In the genomic region with DNA sequence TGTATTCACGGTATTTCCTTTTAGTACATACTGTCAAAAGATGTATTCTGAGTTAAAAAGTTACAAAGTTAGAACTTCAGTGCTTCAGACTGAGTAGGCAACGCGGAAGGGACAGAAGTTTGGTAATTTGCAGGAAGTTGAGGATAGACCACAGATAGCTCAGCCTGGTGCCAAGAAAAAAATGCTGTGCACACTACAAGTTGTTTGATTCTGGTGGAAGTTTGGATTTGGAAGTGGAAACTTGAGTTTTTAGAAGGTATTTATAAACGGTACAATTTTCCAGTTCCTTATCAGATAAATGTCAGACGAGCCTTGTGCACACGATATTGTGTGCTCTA, we compare ENCODE assay signal across 8 mouse cellular contexts. TPM values are rescaled to one million over a fixed set of nuclear protein-coding genes. Genes with fewer than 3 reads are reported as not detected.
DNase-seq lines count a peak whose midpoint lies in the region; ATAC-seq and TF ChIP-seq lines count a peak whose summit lies in the region.

No protein-coding gene starts in this region.

- H3K36me3 ChIP-seq in lung, embryonic 14.5 days (ENCODE audit: insufficient read depth), result no peaks in the 10 kb centered on the region
- H3K36me3 ChIP-seq in intestine, embryonic 14.5 days (ENCODE audit: control insufficient read depth, insufficient read depth, low read length), result no peaks in the 10 kb centered on the region
- H3K36me3 ChIP-seq in myocyte (ENCODE audit: control insufficient read depth, insufficient read depth), result no peaks in the 10 kb centered on the region

- H3K9ac ChIP-seq in lung, embryonic 14.5 days, result peak overlapping the region; percentile 87
- peak overlapping the region; percentile 90 for H3K9ac ChIP-seq in intestine, embryonic 14.5 days (ENCODE audit: low read length)

- H3K4me1 ChIP-seq in lung, embryonic 14.5 days (ENCODE audit: insufficient read depth), result peaks cover 5% of the 10 kb centered on the region; the same call in 1 of the 2 replicates
- H3K4me1 ChIP-seq in intestine, embryonic 14.5 days (replicated peaks; ENCODE audit: control insufficient read depth, insufficient read depth, low read length), result peaks cover 19% of the 10 kb centered on the region; the same call in 1 of the 2 replicates

- H3K27me3 ChIP-seq in lung, embryonic 14.5 days (ENCODE audit: insufficient read depth, low read length), result no peaks in the 10 kb centered on the region
- no peaks in the 10 kb centered on the region for H3K27me3 ChIP-seq in intestine, embryonic 14.5 days (replicated peaks; ENCODE audit: control insufficient read depth, insufficient read depth, low read length)
- no peaks in the 10 kb centered on the region for H3K27me3 ChIP-seq in myocyte (ENCODE audit: control insufficient read depth, insufficient read depth, insufficient read length)

- H3K79me2 ChIP-seq in myocyte (ENCODE audit: control insufficient read depth, insufficient read depth), result peaks cover 45% of the 10 kb centered on the region

- H3K9me3 ChIP-seq in lung, embryonic 14.5 days (ENCODE audit: low read depth, low read length), result no peaks in the 10 kb centered on the region
- no peaks in the 10 kb centered on the region for H3K9me3 ChIP-seq in intestine, embryonic 14.5 days (ENCODE audit: control insufficient read depth, low read length)

- no peak for TF ChIP-seq CTCF in lung, embryonic 14.5 days (IDR thresholded peaks at IDR 0.05; ENCODE audit: low read depth)

- TF ChIP-seq POLR2A in myocyte (IDR thresholded peaks at IDR 0.05; ENCODE audit: insufficient read length, low read depth), result no peak

- H3K27ac ChIP-seq in lung, embryonic 14.5 days (ENCODE audit: low read depth), result no peak overlapping the region
- H3K27ac ChIP-seq in intestine, embryonic 14.5 days (ENCODE audit: low read depth), result no peak overlapping the region

- DNase-seq in lung, embryonic 14.5 days, result peak; percentile 47
- no peak for DNase-seq in lung, postnatal 4 days
- peak; percentile 46 for DNase-seq in c-Kit-negative CD71-positive TER-119-positive erythroid progenitor cells, embryonic 14.5 days (ENCODE audit: low read depth, low spot score)
- no peak for DNase-seq in intestine, embryonic 14.5 days (ENCODE audit: low spot score)
- DNase-seq in urinary bladder, adult 2 months (ENCODE audit: low spot score), result no peak
- no peak for DNase-seq in frontal cortex, adult 2 months (ENCODE audit: extremely low spot score in 1 of 2, low spot score in 1 of 2)
- DNase-seq in urinary bladder, adult 18-20 months (ENCODE audit: low spot score in 2 of 2), result no peak

- peak overlapping the region; percentile 69 for H3K4me2 ChIP-seq in lung, embryonic 14.5 days
- peak overlapping the region; percentile 68 for H3K4me2 ChIP-seq in intestine, embryonic 14.5 days (ENCODE audit: low read length)
- H3K4me2 ChIP-seq in myocyte (ENCODE audit: low read depth), result peak overlapping the region; percentile 85

- no peak for ATAC-seq in lung, embryonic 14.5 days (ENCODE audit: insufficient read depth)
- no peak for ATAC-seq in intestine, embryonic 14.5 days (replicated peaks; ENCODE audit: low FRiP score, low TSS enrichment, low read depth)

- H3ac ChIP-seq in myocyte (ENCODE audit: control insufficient read depth, insufficient read length), result peak overlapping the region; percentile 57

- peak overlapping the region; percentile 78 for H3K4me3 ChIP-seq in lung, embryonic 14.5 days (ENCODE audit: low read depth, low read length)
- peak overlapping the region; percentile 82 for H3K4me3 ChIP-seq in intestine, embryonic 14.5 days (ENCODE audit: low read depth, low read length)
- H3K4me3 ChIP-seq in myocyte, result peak overlapping the region; percentile 44

- WGBS in lung, embryonic 14.5 days, result 4% methylated on average over 6 of the region's 6 CpGs
- 13% methylated on average over 6 of the region's 6 CpGs for WGBS in intestine, embryonic 14.5 days

TF ChIP-seq in myocyte, 11 proteins besides CTCF, POLR2A, EP300 and RAD21:
- TF ChIP-seq CEBPB (IDR thresholded peaks at IDR 0.05; ENCODE audit: insufficient read depth, poor library complexity, severe bottlenecking), result no peak
- no peak for TF ChIP-seq MAX (IDR thresholded peaks at IDR 0.05; ENCODE audit: low read depth)
- no peak for TF ChIP-seq TCF12 (IDR thresholded peaks at IDR 0.05; ENCODE audit: insufficient read depth, poor library complexity, severe bottlenecking)
- TF ChIP-seq SRF (IDR thresholded peaks at IDR 0.05; ENCODE audit: control insufficient read depth, insufficient read length, low read depth), result no peak
- no peak for TF ChIP-seq E2F4 (IDR thresholded peaks at IDR 0.05; ENCODE audit: insufficient read depth)
- TF ChIP-seq POLR2AphosphoS2 (IDR thresholded peaks at IDR 0.05; ENCODE audit: insufficient read length, low read depth), result no peak
- no peak for TF ChIP-seq TCF3 (IDR thresholded peaks at IDR 0.05; ENCODE audit: insufficient read length, low read depth)
- TF ChIP-seq REST (IDR thresholded peaks at IDR 0.05; ENCODE audit: insufficient read depth, insufficient read length), result no peak
- TF ChIP-seq USF1 (IDR thresholded peaks at IDR 0.05; ENCODE audit: low read depth), result no peak
- TF ChIP-seq MYOD1 (IDR thresholded peaks at IDR 0.05; ENCODE audit: control insufficient read depth in 1 of 3, insufficient read length in 2 of 3, low read depth in 2 of 3), result no peak
- TF ChIP-seq MYOG (IDR thresholded peaks at IDR 0.05; ENCODE audit: control insufficient read depth in 1 of 3, insufficient read depth in 1 of 3, insufficient read length in 2 of 3, low read depth in 2 of 3), result no peak

RNA-seq across cellular contexts. Expression of a gene that starts 1.0 kb away (rescaled TPM):
- polyA plus RNA-seq in lung, embryonic 14.5 days (2014; fragmentation: Nextera tagmentation; extraction: Ambion mirVana), result 4.7 and 5.6 TPM in 2 replicates
- polyA plus RNA-seq in intestine, embryonic 14.5 days (2014; fragmentation: Nextera tagmentation; extraction: Ambion mirVana), result 5.4 and 6.1 TPM in 2 replicates
- 3.4 TPM for polyA plus RNA-seq in myocyte (2012; fragmentation: generic; extraction: Trizol)
- 19.3 and 22.1 TPM in 2 replicates for polyA plus RNA-seq in urinary bladder, adult 2 months (2012; rRNA removed)
- polyA plus RNA-seq in frontal cortex, adult 2 months (2012; rRNA removed), result 10.1 and 11.5 TPM in 2 replicates

Comparison
In these comparisons a context has a peak if more than half of its experiments do, and no peak if none do; other contexts are left out.
1. DNase-seq: peak in lung, embryonic 14.5 days (single experiment) and c-Kit-negative CD71-positive TER-119-positive erythroid progenitor cells, embryonic 14.5 days (single experiment); none in lung, postnatal 4 days (0 of 2), intestine, embryonic 14.5 days (single experiment), urinary bladder, adult 2 months (single experiment), frontal cortex, adult 2 months (0 of 2) and urinary bladder, adult 18-20 months (0 of 2).
2. Peak in every context shown above with its lines, with median percentiles within 50 percentile points of each other: H3K4me2 ChIP-seq and H3K4me3 ChIP-seq.